Mouse (Mus musculus): ENCODE measurements around the gene Ramp1.

Ramp1 gene

DNA sequence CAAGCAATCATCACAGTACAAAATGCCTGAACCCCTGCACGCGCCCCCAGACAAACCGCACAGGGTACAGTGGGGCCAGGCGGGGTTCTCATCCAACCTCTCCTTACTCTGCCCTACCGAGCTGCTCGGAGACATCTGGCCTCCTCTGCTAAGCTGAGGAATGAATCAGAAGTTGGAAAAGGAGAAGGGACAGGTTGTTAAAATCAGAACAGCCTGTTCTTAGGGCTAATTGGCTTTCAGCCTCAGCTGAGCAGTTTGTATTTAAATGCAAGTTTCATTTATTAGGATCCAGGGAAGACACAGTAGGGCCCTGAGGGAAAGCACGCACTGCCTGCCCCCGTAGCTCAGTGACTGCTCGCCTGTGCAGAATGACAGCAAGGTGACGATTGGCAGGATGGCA lies 20.2 kb downstream of the Ramp1 start:
- no peak for DNase-seq (ENCODE audit: low spot score in 2 of 2)

DNA sequence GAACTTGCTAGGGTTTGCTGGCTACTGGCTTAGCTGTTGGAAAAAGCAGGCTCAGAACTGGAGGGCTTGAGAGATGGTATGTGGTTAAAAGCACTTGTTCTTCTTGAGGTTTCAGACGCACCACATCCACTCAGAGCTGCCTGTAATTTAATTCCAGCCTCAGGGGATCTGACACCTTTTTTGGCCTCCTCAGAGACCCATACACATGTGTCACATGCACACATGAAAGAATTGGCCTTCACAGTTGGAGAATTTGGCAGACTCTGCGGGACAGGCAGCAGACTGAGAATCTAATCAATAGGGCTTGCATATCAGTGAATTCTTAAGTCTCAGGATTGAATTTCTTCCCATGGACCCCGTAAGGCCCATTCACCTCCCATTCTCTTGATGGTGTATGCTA lies 21.5 kb downstream of the Ramp1 start:
- DNase-seq (ENCODE audit: low spot score in 2 of 2): no peak

DNA sequence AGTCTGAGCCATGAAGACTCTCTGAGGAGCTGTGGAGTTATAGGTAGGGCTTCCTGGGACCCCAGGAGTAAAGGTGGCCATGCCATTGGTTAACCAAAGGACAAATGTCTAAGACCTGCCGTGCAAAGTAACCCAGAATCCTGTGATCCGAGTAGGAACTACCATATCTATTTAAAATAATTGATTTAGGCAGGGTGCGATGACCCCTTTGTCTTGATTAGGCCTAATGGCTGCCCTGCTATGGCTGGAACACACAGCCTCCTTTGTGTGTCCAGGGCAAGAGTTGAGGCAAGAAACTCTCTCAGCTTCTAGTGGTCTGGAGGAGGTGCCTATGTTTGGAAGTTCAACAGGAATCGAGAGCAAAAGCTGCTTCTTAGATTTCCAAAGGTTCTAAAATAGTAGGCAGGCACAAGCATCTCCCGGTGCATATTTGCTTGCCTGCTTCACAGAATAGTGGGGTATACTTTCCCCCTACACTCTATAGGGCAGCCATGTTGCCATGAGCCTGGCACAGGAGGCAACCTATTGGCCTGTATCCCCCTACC lies 24.7 kb downstream of the Ramp1 start:
- no peak for DNase-seq (ENCODE audit: low spot score in 2 of 2)

DNA sequence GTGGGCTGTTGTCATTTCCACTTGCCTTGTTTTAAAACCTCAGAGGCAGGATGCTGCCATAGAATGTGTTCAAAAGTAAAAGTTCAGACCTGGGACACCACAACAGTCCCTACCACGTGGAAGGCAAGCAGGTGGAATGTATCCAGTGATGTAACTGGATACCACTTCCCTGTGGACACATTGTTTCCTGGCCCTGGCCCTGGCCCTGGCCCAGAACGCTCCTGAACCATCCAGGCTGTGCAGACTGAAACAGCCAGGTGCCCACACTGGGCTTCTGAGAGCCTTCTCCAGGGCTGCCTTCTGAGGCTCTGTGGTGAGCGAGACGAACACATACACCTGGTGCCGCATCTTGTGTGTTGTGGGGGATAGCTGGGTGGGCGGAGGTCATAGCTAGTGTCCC lies 26.0 kb downstream of the Ramp1 start:
- DNase-seq (ENCODE audit: low spot score in 2 of 2): no peak

GRCm38 (mm10) chr1:91206336-91206735 lies 26.7 kb downstream of the Ramp1 start:
- no peak for DNase-seq (ENCODE audit: low spot score in 2 of 2)

DNA sequence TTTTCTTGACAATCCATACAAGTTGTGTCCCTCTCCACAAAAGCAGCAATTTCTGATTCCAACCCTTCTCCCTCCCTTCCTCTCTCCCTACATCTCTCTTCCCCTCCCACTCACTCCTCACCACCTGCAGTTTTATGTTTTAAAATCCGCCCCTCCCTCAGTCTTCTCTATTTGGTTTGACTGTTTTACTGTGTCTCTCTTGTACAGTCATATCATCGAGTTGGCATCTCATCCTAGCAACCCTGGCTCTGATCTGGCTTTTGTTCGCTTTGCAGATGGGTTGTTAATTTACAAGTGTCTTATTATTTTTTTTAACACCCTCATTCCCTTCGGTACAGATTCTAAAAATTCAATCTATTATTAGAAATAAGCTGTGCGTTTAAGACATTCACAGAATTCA lies 27.3 kb downstream of the Ramp1 start:
- DNase-seq (ENCODE audit: low spot score in 2 of 2): no peak

GRCm38 (mm10) chr1:91207334-91208074 lies 27.9 kb downstream of the Ramp1 start:
- no peak for DNase-seq (ENCODE audit: low spot score in 2 of 2)

GRCm38 (mm10) chr1:91209343-91209742 lies 29.7 kb downstream of the Ramp1 start:
- DNase-seq (ENCODE audit: low spot score in 2 of 2): no peak

- no peak for DNase-seq (ENCODE audit: low spot score in 2 of 2)
Observed at GRCm38 (mm10) chr1:91209785-91210184, 30.2 kb downstream of the Ramp1 start.

GRCm38 (mm10) chr1:91211099-91211498 lies 31.5 kb downstream of the Ramp1 start:
- peak in 1 of 2 experiments; percentile 75 for DNase-seq (ENCODE audit: low spot score in 2 of 2)

DNA sequence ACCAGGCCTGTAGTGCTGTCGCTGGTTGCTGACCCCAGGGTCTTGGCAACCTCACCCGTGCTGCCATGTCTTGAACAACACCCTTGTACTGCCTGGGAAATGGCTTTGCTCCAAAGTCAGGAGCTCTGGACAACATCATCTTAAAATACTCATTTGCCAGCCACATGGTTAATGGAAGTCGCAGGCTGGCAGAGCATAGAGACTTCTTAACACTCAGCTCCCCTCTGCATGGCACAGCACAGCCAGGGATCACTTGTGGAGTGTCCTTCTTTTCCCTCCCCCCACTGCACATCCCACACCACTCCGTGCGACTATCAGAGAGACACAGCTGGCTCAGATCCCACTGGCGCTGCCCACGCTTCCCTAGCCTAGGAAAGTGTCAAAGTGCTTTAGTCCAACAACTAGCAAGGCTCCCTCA lies 32.0 kb downstream of the Ramp1 start:
- no peak for DNase-seq (ENCODE audit: low spot score in 2 of 2)

DNA sequence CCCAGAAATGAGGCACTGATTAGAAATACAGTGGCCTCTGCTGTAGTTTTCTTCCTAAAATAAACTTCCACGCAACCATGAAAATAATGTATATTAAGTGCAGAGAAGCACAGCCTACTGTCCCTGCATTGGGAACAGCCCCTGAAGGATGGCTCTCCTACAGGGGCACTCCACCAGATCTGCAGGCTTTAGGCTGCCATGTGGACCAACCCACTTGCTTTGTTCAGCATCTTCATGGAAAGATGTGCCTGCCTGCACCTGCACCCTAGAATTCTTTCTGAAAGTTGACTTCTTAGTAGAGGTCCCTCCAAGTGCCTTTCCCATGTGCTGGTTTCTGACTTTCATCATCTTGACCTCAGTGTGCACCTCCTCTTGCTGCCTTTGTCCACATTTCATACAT lies 35.6 kb downstream of the Ramp1 start:
- DNase-seq (ENCODE audit: low spot score in 2 of 2): no peak

DNA sequence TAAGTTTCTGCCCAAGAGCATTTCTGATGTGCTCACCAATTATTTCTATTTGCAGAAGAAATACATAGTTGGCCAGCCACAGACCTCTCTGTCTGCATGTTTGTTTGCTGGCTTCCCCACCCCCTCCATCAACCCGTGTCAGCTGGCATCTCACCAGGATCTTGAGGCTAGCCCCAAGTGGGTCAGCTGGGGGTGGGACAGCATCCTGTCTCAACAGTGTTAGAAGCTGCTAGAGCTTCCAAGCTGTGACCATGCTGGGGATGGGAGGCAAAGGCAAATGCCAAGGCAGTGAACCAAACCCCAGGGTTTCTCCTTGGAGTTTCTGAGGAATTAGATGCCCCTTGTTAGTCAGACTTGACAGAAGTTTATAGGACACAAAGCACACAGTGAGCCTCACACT lies 36.4 kb downstream of the Ramp1 start:
- no peak for DNase-seq (ENCODE audit: low spot score in 2 of 2)

DNA sequence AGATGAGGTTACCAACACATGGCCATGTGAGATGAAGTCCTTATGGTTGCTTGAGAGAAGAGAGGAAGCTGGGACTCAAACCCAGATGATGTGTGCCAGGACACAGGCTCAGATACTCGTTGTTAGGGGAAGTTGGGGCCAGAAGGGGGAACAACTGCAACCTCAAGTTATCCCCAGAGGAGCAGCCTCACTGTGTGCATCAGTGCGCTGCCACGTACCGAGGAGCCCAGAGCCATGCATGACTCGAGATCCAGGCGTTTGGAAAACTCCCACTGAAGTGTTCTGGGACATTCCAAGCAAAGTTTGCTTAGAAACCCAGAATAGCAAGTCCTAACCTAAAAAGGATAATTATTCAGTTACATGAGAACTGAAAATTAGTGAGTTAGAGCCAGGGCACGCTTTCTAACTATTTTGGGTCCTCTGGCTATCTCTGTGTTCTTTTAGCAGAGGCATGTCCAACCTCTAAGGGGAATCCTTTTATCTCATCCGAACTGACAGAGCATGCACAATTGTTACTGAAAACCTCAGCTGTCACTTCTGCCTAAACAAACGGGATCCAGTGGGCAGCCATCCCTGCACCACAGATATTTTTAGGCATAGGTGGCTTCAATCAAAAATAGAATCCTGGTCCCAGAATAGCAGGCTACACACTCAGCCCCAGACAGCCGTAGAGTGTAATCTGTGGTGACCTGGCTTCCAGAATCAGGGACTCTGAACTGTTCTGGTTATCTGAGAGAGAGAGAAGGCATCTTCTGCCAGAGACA lies 37.1 kb downstream of the Ramp1 start:
- peak in 1 of 2 experiments; percentile 66 for DNase-seq (ENCODE audit: low spot score in 2 of 2)

DNA sequence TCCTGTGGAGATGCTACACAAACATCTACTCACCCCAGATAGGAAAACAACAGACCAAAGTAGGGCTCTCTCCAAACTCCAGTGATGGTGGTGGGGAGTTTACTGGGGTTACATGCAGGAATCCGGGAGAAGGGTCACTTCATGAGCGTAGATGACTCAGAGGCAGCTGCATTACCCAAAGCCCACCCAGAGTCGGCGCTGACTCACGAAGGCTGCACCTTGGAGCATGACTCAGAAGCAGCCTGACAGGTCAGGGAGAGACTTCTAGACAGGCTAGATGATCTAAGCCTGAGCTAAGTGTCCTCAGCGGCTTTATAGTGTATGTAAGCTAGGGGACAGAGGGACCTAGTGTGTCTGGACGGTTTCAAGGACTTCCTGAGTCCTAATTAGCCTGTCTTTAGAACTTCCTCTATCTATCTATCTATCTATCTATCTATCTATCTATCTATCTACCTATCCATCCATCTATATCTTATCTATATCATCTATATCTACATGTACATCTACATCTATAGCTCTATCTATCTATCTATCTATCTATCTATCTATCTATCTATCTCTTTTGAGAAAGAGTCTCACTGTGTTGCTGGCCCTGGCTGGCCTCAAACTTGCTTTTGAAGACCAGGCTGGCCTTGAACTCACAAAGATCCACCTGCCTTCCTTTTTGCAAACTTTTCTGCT lies 40.2 kb downstream of the Ramp1 start:
- DNase-seq (ENCODE audit: low spot score in 2 of 2): no peak

- no peak for DNase-seq (ENCODE audit: low spot score in 2 of 2)
Observed at GRCm38 (mm10) chr1:91220322-91220672, 40.7 kb downstream of the Ramp1 start.

DNA sequence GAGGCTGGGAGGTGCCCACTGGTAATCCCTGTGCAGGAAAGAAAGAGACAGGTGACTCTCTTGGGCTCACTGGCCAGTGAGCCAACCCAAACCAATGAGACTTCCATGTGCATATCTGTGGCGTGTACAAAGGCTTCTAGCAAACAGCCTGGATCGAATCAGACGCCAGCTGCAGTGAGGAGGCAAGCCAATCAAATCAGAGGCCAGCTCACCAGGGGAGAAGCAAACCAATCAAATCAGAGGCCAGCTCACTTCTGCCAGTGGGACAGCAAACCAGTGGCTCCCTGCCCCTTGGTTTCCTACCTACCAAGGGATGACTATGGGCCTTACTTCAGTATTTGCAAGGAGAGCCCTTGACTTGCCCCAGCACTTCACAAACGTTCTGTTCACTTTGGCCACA lies 46.9 kb downstream of the Ramp1 start:
- no peak for DNase-seq (ENCODE audit: low spot score in 2 of 2)

DNA sequence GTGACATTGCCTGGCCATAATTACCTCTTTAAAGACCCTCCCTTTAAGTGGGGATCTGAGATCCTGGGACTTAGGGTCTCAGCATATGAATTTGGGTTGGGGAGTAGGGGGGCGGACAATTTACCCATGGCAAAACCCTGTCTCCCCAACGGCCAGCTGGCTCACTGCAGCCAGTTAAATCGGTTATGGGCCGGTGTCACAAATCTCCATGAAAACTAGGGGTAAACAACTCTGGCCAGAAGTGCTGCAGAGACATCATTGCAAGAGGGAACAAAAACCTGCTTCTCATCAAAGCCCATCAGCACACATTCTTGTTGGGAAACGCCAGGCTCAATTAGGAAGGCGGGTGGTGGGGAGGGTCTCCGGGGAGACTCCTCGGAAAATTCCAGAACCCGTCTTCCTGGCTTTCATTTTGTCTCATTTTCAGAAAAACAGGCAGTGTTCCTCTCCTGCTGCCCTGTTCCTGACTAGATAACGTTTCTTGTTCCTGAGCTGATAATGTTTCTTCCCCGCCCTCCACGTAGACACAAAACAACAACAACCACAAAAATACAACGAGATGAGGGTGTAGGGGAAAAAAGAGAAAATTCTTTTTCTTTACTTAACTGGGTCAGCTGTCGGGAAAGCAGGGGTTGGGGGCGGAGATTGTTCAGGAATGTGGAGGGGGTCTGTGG lies 47.9 kb downstream of the Ramp1 start:
- DNase-seq (ENCODE audit: low spot score in 2 of 2): no peak

DNA sequence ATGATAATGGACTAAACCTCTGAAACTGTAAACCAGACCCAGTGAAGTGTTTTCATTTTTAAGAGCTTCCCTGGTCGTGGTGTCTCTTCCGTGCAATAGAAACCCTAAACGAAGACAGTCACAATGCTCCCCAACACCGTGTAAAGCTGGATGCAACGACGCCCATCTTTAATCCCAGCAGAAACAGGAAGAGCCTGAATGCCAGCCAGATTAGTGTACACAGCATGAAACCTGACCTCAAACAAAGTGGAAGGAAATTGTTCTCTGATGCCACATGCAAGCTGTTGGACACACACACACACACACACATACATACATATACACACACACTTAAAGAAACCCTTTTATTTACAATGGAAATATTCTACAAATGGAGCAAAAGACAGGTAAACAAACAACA lies 51.5 kb downstream of the Ramp1 start:
- no peak for DNase-seq (ENCODE audit: low spot score in 2 of 2)

GRCm38 (mm10) chr1:91231896-91232295 lies 52.3 kb downstream of the Ramp1 start:
- DNase-seq (ENCODE audit: low spot score in 2 of 2): no peak

DNA sequence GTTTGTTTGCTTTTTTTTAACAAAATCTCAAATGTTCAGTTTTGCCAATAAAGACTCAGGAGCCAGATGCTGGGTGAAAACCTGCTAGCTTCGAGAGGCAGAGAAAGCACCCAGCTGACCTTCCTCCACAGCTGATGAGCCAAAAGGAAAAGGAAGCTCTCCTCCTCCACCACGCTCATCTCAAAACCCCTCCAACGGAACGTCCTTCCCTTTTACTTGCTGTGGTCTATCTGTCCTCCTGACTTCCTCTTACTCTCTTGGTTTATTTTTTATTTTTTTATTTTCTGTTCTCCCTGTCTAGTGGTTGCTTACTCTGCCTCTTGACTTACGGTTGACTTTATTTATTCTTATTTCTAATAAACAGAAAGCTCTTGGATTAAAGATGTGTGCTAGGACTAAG lies 55.8 kb downstream of the Ramp1 start:
- no peak for DNase-seq (ENCODE audit: low spot score in 2 of 2)

- no peak for DNase-seq (ENCODE audit: low spot score in 2 of 2)
Observed at GRCm38 (mm10) chr1:91237676-91238075, 58.1 kb downstream of the Ramp1 start.

Data from spleen, postnatal 10 days (tissue).